ENCODE assay signal across 26 mouse cellular contexts in genomic region chr11:24630403-24630900, GRCm38 (mm10).
DNase-seq lines count a peak whose midpoint lies in the region; TF ChIP-seq lines count a peak whose summit lies in the region.
"Had no signal": no experiment of that assay in that cellular context is flagged by ENCODE, and none has a peak within 500 bp of the region (broad histone marks: within the 10 kb centered on the region; RNA-seq: fewer than 3 reads in every experiment).

No protein-coding gene starts in this region.

- 0 out of 2 replicates have a peak, but pooled peaks have one; percentile 53 for TF ChIP-seq EP300 in ES-Bruce4 (IDR thresholded peaks at IDR 0.05; ENCODE audit: insufficient read depth, low read depth, low read length)

- TF ChIP-seq POLR2A in ES-Bruce4 (IDR thresholded peaks at IDR 0.05; ENCODE audit: insufficient read depth, low read length) = no peak
- TF ChIP-seq POLR2A in brain, embryonic 14.5 days (IDR thresholded peaks at IDR 0.05; ENCODE audit: borderline replicate concordance, extremely low read depth, insufficient read depth, insufficient read length, poor library complexity, severe bottlenecking) = no peak

- no peak overlapping the region for H3K27ac ChIP-seq in ES-Bruce4 (ENCODE audit: insufficient read depth, low read length)
- H3K27ac ChIP-seq: embryonic facial prominence, embryonic 13.5 days; hindbrain, embryonic 12.5 days; hindbrain, postnatal 0 days; kidney, embryonic 15.5 days; limb, embryonic 15.5 days; liver, embryonic 13.5 days; macrophage had no signal

- H3K9me3 ChIP-seq in ES-Bruce4 (replicated peaks; ENCODE audit: control insufficient read depth, insufficient read depth, low read length, poor library complexity, severe bottlenecking) = 0 out of 2 replicates have a peak, but pooled peaks cover 2% of the 10 kb centered on the region
- H3K9me3 ChIP-seq: embryonic facial prominence, embryonic 13.5 days; hindbrain, embryonic 12.5 days; kidney, embryonic 15.5 days; limb, embryonic 15.5 days; liver, embryonic 13.5 days had no signal

- no peak overlapping the region for H3K9ac ChIP-seq in ES-Bruce4 (ENCODE audit: low read depth, poor library complexity, severe bottlenecking)
- H3K9ac ChIP-seq: embryonic facial prominence, embryonic 13.5 days; hindbrain, embryonic 12.5 days; kidney, embryonic 15.5 days; limb, embryonic 15.5 days; liver, embryonic 13.5 days had no signal

- no peaks in the 10 kb centered on the region for H3K36me3 ChIP-seq in ES-Bruce4 (ENCODE audit: control insufficient read depth, insufficient read depth, low read length, poor library complexity, severe bottlenecking)
- H3K36me3 ChIP-seq: embryonic facial prominence, embryonic 13.5 days; hindbrain, embryonic 12.5 days; kidney, embryonic 15.5 days; limb, embryonic 15.5 days; liver, embryonic 13.5 days had no signal

- no peak overlapping the region for H3K4me3 ChIP-seq in ES-Bruce4 (ENCODE audit: low read depth, low read length)
- H3K4me3 ChIP-seq: embryonic facial prominence, embryonic 13.5 days; hindbrain, embryonic 12.5 days; kidney, embryonic 15.5 days; limb, embryonic 15.5 days; liver, embryonic 13.5 days had no signal

- H3K27me3 ChIP-seq in ES-Bruce4 (ENCODE audit: control insufficient read depth, insufficient read depth, low read length, poor library complexity, severe bottlenecking) = no peaks in the 10 kb centered on the region; the same call in 1 of the 2 replicates
- H3K27me3 ChIP-seq: CH12.LX; embryonic facial prominence, embryonic 13.5 days; hindbrain, embryonic 12.5 days; limb, embryonic 15.5 days; liver, embryonic 13.5 days had no signal

- DNase-seq in ES-CJ7 (ENCODE audit: low read depth, low spot score) (peak; percentile 73), MN1 (ENCODE audit: low spot score) (no peak)
- DNase-seq in brain, embryonic 14.5 days (ENCODE audit: low read depth) = peak; percentile 65
- DNase-seq in forelimb bud, embryonic 11.5 days (ENCODE audit: low read depth, low spot score) = peak; percentile 68
- no peak for DNase-seq in kidney, adult 18-20 months
- no peak for DNase-seq in layer of hippocampus, adult 11-12 months (ENCODE audit: low spot score)
- DNase-seq: adrenal gland, postnatal 10 days; cerebellum, adult 11 months; cerebellum, postnatal 10 days; gastrocnemius, postnatal 36 days; heart, adult 18-20 months; heart, postnatal 36 days; kidney, postnatal 36 days; liver, embryonic 13.5 days; lung, adult 2 months; lung, postnatal 10 days; midbrain, embryonic 14.5 days; thymus, postnatal 4 days had no signal

- no peak for TF ChIP-seq CTCF in ES-Bruce4 (IDR thresholded peaks at IDR 0.05; ENCODE audit: low read depth, low read length)
- TF ChIP-seq CTCF in brain, embryonic 14.5 days (IDR thresholded peaks at IDR 0.05; ENCODE audit: borderline replicate concordance, extremely low read depth, insufficient read depth, insufficient read length) = no peak

- no peaks in the 10 kb centered on the region for H3K4me1 ChIP-seq in ES-Bruce4 (ENCODE audit: control insufficient read depth, insufficient read depth, low read length)
- H3K4me1 ChIP-seq: embryonic facial prominence, embryonic 13.5 days; hindbrain, embryonic 12.5 days; liver, embryonic 13.5 days had no signal

Comparison
In these comparisons a context has a peak if more than half of its experiments do, and no peak if none do; other contexts are left out.
1. DNase-seq: peak in ES-CJ7 (single experiment), brain, embryonic 14.5 days (single experiment) and forelimb bud, embryonic 11.5 days (single experiment); none in kidney, adult 18-20 months (single experiment), MN1 (single experiment) and layer of hippocampus, adult 11-12 months (single experiment).